Mouse (Mus musculus) adrenal gland, postnatal 10 days (tissue): ENCODE data around the gene Gm21738. TPM values are rescaled to one million over a fixed set of nuclear protein-coding genes. Genes with fewer than 3 reads are reported as not detected.
"Not testable (repeated sequence)": the region's sequence is repeated elsewhere in the genome, so short reads cannot be mapped to it uniquely, and the experiment has no call there.

Experiments used
- DNase-seq: peaks from one replicate; pipeline ENCODE4 v3.0.0; 2021; ENCODE audit warnings: mixed read lengths
- long read RNA-seq, 2 experiments: library from polyadenylated mRNA; stranded (forward); transcript quantifications; one replicate each; pipeline ENCODE4 v2.0.0; 2021
- total RNA-seq, 2 experiments: library from RNA; stranded (reverse); gene quantifications; 2 replicates each; pipeline ENCODE4 v1.2.3; 2021

The Gm21738 gene
- 1 to 10 TPM in 1 of 2 experiments, under 1 TPM in 1; 0.75 to 1.5 TPM for total RNA-seq
- long read RNA-seq, experiment 1, result 0 reads
- long read RNA-seq, experiment 2, result 0 reads

DNA sequence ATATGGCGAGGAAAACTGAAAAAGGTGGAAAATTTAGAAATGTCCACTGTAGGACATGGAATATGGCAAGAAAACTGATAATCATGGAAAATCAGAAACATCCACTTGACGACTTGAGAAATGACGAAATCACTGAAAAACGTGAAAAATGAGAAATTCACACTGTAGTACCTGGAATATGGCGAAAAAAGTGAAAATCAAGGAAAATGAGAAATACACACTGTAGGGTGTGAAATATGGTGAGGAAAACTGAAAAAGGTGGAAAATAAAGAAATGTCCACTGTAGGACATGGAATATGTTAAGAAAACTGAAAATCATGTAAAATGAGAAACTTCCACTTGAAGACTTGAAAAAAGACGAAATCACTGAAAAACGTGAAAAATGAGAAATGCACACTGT, at the start of gene Gm21738:
Gene Gm21738, minus strand, starts transcription at position 101 of the 400 bp plus-strand sequence.
- not testable (repeated sequence) for DNase-seq

DNA sequence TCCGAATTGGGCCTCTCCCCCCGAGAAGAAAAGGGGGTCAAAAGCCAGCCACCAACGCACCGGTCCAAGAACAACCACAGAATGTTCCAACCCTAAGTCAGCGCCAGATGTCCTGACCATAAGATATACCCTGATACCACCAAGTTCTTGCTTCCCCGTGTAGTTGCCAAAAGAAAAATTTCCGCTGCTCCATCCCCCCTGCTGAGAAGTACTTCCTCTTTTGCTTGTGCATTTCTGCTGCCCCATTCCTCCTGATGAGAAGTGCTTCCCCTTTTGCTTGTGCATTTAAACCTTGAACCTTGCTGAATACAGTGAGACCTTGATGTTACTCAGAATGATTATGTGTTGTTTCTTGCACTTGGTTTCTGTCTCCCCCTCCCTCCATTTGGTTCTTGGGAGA, 35.0 kb downstream of the Gm21738 start:
- DNase-seq, result not testable (repeated sequence)

Other genes starting within 250 kb of the Gm21738 start
- not detected for gene Gm2244, start 131.0 kb upstream of the Gm21738 start, total RNA-seq
- 1 to 10 TPM; 1.0 to 1.1 TPM for gene Gm2237, start 166.2 kb upstream of the Gm21738 start, total RNA-seq
- gene Gm5458, start 183.7 kb upstream of the Gm21738 start, total RNA-seq, result not detected